Mouse (Mus musculus): ENCODE data around the gene Cstb.

- TF ChIP-seq MAX (IDR thresholded peaks at IDR 0.05; ENCODE audit: low read length), result no peak
- TF ChIP-seq CHD1 (IDR thresholded peaks at IDR 0.05; ENCODE audit: low read depth, low read length), result no peak
- no peak for TF ChIP-seq TBP (IDR thresholded peaks at IDR 0.05; ENCODE audit: low read depth, low read length)
- no peak for TF ChIP-seq CTCF (IDR thresholded peaks at IDR 0.05 in 2 of 3, conservative IDR thresholded peaks at IDR 0.05 in 1 of 3; ENCODE audit: control insufficient read depth in 1 of 3, insufficient read depth in 1 of 3, low read depth in 2 of 3, low read length in 3 of 3, poor library complexity in 1 of 3, severe bottlenecking in 1 of 3)
- no peak for TF ChIP-seq POLR2AphosphoS2 (IDR thresholded peaks at IDR 0.05; ENCODE audit: low read length)
- TF ChIP-seq MEF2A (IDR thresholded peaks at IDR 0.05; ENCODE audit: extremely low read depth, insufficient replicate concordance, low read depth, low read length, poor library complexity, severe bottlenecking), result no peak
- TF ChIP-seq RAD21 (IDR thresholded peaks at IDR 0.05; ENCODE audit: low read depth, low read length), result no peak
- TF ChIP-seq ZNF384 (IDR thresholded peaks at IDR 0.05; ENCODE audit: low read depth, low read length), result no peak
These were observed 33.1 kb downstream of the Cstb start for GRCm38 (mm10) chr10:78458348-78459111.
